Mouse (Mus musculus) midbrain, embryonic 11.5 days (tissue): ENCODE results near the gene Tmprss13. TPM values are rescaled to one million over a fixed set of nuclear protein-coding genes. Genes with fewer than 3 reads are reported as not detected.

ENCODE experiments used
- ATAC-seq: fragments of 200-750 bp; cut with Nextera tagmentation; 2 replicates; pipeline ENCODE4 v1.8.0; 2017; ENCODE audit warnings: moderate TSS enrichment, moderate library complexity; ENCODE audit not compliant: low FRiP score
- DNase-seq: peaks from one replicate; pipeline ENCODE4 v3.0.0; 2015; ENCODE audit warnings: low spot score; ENCODE audit errors: missing footprints
- H3K27ac ChIP-seq: fragments of 300-500 bp; sonication (generic); 2 replicates; pipeline ENCODE4 v1.5.1; 2014; ENCODE audit warnings: low read depth, low read length
- H3K27me3 ChIP-seq: fragments of 300-500 bp; sonication (generic); 2 replicates; pipeline ENCODE4 v1.6.1; 2014; ENCODE audit warnings: mild to moderate bottlenecking, low read length, moderate library complexity, mixed read lengths; ENCODE audit not compliant: control insufficient read depth, insufficient read depth
- H3K36me3 ChIP-seq: fragments of 300-500 bp; sonication (generic); 2 replicates; pipeline ENCODE4 v1.6.1; 2014; ENCODE audit warnings: mild to moderate bottlenecking, low read length, moderate library complexity, mixed read lengths; ENCODE audit not compliant: control insufficient read depth, insufficient read depth
- H3K4me1 ChIP-seq: fragments of 300-500 bp; sonication (generic); 2 replicates; pipeline ENCODE4 v1.6.1; 2014; ENCODE audit warnings: low read length; ENCODE audit not compliant: control insufficient read depth, insufficient read depth
- H3K4me2 ChIP-seq: fragments of 300-500 bp; sonication (generic); 2 replicates; pipeline ENCODE4 v1.6.1; 2014; ENCODE audit warnings: mild to moderate bottlenecking, moderate library complexity
- H3K4me3 ChIP-seq: fragments of 300-500 bp; sonication (generic); 2 replicates; pipeline ENCODE4 v1.5.1; 2014; ENCODE audit warnings: low read depth, low read length
- H3K9ac ChIP-seq: fragments of 300-500 bp; sonication (generic); 2 replicates; pipeline ENCODE4 v1.6.1; 2014; ENCODE audit warnings: low read length
- H3K9me3 ChIP-seq: fragments of 300-500 bp; sonication (generic); 2 replicates; pipeline ENCODE4 v1.6.1; 2016; ENCODE audit warnings: low read length; ENCODE audit not compliant: control insufficient read depth
- WGBS: fragments of 180-500 bp; shearing (Covaris S2); extraction: QIAGEN DNeasy Blood & Tissue Kit; methylation state at CpG from one replicate; pipeline ENCODE4 v1.1.7; 2014; 5-methylcytosine and 5-hydroxymethylcytosine counted together
- polyA plus RNA-seq: library from polyadenylated mRNA; unstranded; fragments of >200 nt; fragmentation: Nextera tagmentation; extraction: Ambion mirVana; gene quantifications from 2 replicates; pipeline ENCODE4 v1.2.1, GENCODE M21; 2014

The Tmprss13 gene
- polyA plus RNA-seq = not detected in 2 replicates

DNA sequence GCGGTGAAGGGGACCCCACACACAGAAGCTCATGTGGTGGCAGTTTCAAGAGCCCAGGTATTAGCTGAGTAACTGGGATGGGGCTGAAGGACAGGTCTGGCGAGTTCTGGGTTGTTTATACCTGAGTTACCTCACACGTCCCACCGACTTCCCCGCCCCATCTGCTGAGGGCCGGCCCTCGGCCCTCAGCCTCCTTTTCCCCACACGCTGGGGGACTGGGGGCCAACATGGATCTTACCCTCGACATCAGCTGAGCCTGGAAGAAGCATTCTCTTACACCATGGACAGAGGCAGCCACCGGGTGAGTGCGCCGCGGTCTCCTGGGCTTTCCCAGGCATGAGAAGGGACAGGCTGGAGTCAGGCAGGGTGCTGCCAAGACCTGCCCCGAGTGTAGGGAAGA is at the start of gene Tmprss13:
Gene Tmprss13 (plus strand): TSS at position 246 of the 400 bp plus-strand sequence.
- Histone ChIP-seq H3K4me2 (no peak within 1 kb of the TSS), H3K36me3 (no peaks in the 10 kb centered on the region), H3K9ac (no peak within 1 kb of the TSS), H3K27ac (no peak within 1 kb of the TSS), H3K27me3 (no peaks in the 10 kb centered on the region), H3K4me3 (no peak within 1 kb of the TSS), H3K9me3 (no peaks in the 10 kb centered on the region), H3K4me1 (no peaks in the 10 kb centered on the region)
- no peak for DNase-seq
- 48% methylated on average over 14 of the region's 14 CpGs for WGBS
- no peak for ATAC-seq

- H3K27ac ChIP-seq = no peak overlapping the region
- H3K27me3 ChIP-seq = peaks cover 13% of the 10 kb centered on the region
- no peaks in the 10 kb centered on the region for H3K9me3 ChIP-seq
- no peak for DNase-seq
- H3K4me2 ChIP-seq = no peak overlapping the region
- H3K9ac ChIP-seq = no peak overlapping the region
- WGBS = 47% methylated on average over 5 of the region's 5 CpGs
- peaks cover 5% of the 10 kb centered on the region for H3K4me1 ChIP-seq
- H3K4me3 ChIP-seq = no peak overlapping the region
- no peaks in the 10 kb centered on the region for H3K36me3 ChIP-seq
- ATAC-seq = no peak
Observed at GRCm38 (mm10) chr9:45272213-45272612, 46.7 kb upstream of the Tmprss13 start.

DNA sequence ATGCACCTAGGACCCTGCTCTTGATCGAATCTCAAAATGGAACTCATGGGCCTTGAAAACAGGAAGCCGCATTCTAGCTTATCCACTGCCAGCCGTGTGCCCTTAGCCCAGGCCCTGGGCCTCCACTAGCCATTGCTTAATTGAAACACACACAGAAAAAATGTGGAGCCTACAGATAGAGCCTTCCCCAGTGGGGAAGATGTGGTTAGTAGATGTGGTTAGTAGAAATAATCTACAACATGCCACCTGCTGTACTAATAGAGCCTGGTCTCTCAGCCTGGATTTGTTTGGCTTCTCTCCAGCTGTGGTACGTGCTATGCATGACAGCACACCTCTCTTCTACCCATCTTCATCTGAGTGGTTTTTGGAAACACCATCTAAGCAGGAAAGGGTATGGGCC is 44.7 kb upstream of the Tmprss13 start:
- DNase-seq (no peak), ATAC-seq (no peak)
- Histone ChIP-seq H3K4me2 (no peak overlapping the region), H3K27me3 (peaks cover 3% of the 10 kb centered on the region; the same call in 1 of the 2 replicates), H3K27ac (no peak overlapping the region), H3K4me1 (no peaks in the 10 kb centered on the region), H3K9ac (no peak overlapping the region), H3K36me3 (no peaks in the 10 kb centered on the region), H3K4me3 (no peak overlapping the region), H3K9me3 (no peaks in the 10 kb centered on the region)
- 82% methylated on average over 4 of the region's 4 CpGs for WGBS

- no peak for DNase-seq
- WGBS = 90% methylated on average over 2 of the region's 2 CpGs
- Histone ChIP-seq H3K4me1 (no peaks in the 10 kb centered on the region), H3K9me3 (no peaks in the 10 kb centered on the region), H3K9ac (no peak overlapping the region), H3K27ac (no peak overlapping the region), H3K27me3 (no peaks in the 10 kb centered on the region; the same call in 1 of the 2 replicates), H3K36me3 (no peaks in the 10 kb centered on the region), H3K4me2 (no peak overlapping the region), H3K4me3 (no peak overlapping the region)
- no peak for ATAC-seq
Observed at GRCm38 (mm10) chr9:45274635-45275034, 44.3 kb upstream of the Tmprss13 start.

DNA sequence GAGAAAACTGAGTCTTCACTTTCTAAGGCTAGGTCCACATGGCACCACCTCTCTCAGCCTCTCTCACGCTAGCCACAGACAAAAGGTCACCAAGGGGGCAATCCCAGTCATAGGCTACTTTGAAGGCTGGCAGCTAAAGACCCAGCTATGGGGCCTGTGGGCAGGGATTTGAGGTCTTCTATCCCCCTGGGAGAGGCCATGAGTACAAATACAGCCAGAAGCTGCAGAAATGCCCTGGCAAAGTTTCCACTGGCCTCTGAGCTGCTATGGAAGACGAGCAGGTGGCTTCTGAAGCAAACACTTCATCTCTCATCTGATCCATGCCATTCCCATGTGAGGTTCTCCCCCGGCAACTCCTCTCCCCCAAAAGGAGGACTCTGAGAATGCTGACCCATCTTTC is 38.8 kb upstream of the Tmprss13 start:
- H3K4me2 ChIP-seq = no peak overlapping the region
- no peak overlapping the region for H3K4me3 ChIP-seq
- H3K4me1 ChIP-seq = no peaks in the 10 kb centered on the region
- ATAC-seq = no peak
- WGBS = 74% methylated on average over 3 of the region's 3 CpGs
- H3K9me3 ChIP-seq = no peaks in the 10 kb centered on the region
- H3K36me3 ChIP-seq = no peaks in the 10 kb centered on the region
- H3K27ac ChIP-seq = no peak overlapping the region
- no peak overlapping the region for H3K9ac ChIP-seq
- DNase-seq = no peak
- H3K27me3 ChIP-seq = no peaks in the 10 kb centered on the region

DNA sequence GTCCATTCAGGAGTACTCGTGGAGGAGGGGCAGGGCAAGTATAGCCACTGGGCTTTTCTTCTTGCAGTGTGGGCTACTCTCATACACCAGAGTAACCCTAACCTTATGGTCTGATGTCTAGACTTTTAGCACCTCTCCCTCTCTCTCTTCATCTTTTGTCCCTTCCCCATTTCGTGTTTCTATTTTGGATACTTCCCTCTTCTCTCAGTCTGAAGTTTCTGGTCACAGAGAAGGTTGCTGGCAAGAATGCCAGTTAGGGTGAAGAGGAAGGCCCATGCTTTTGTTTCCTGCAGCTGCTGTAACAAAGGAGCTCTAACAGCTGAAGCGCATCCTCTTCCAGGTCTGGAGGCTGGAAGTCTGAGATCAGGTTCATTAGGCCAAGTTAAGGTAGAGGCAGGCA is 38.0 kb upstream of the Tmprss13 start:
- no peaks in the 10 kb centered on the region for H3K4me1 ChIP-seq
- no peaks in the 10 kb centered on the region for H3K9me3 ChIP-seq
- no peak overlapping the region for H3K27ac ChIP-seq
- H3K36me3 ChIP-seq = no peaks in the 10 kb centered on the region
- WGBS = 80% methylated on average over 3 of the region's 3 CpGs
- H3K27me3 ChIP-seq = no peaks in the 10 kb centered on the region
- no peak overlapping the region for H3K4me2 ChIP-seq
- no peak overlapping the region for H3K4me3 ChIP-seq
- H3K9ac ChIP-seq = no peak overlapping the region
- DNase-seq (no peak), ATAC-seq (no peak)

DNA sequence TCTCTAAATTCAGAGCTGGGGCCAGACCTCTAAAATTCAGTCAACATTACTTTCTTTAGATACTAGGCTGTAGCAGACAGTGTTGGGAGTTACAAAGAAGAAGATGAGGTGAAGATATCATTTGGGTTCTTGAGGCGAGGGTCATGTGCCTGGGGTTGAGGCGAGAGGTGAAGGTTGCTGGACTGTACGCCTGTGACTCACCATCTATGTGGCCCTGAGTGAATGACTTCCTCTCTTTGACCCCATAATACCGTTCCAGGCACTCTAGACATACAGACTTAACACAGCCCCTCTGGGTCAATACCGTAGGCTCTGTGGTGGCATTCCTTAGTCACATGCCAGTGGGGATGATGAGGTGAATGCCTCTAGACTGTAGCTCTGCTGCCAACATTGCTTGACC is 36.4 kb upstream of the Tmprss13 start:
- Histone ChIP-seq H3K4me1 (no peaks in the 10 kb centered on the region), H3K4me3 (no peak overlapping the region), H3K9ac (no peak overlapping the region), H3K27ac (no peak overlapping the region), H3K4me2 (no peak overlapping the region), H3K9me3 (no peaks in the 10 kb centered on the region), H3K27me3 (no peaks in the 10 kb centered on the region), H3K36me3 (no peaks in the 10 kb centered on the region)
- DNase-seq = no peak
- WGBS = 85% methylated on average over 5 of the region's 5 CpGs
- ATAC-seq = no peak

DNA sequence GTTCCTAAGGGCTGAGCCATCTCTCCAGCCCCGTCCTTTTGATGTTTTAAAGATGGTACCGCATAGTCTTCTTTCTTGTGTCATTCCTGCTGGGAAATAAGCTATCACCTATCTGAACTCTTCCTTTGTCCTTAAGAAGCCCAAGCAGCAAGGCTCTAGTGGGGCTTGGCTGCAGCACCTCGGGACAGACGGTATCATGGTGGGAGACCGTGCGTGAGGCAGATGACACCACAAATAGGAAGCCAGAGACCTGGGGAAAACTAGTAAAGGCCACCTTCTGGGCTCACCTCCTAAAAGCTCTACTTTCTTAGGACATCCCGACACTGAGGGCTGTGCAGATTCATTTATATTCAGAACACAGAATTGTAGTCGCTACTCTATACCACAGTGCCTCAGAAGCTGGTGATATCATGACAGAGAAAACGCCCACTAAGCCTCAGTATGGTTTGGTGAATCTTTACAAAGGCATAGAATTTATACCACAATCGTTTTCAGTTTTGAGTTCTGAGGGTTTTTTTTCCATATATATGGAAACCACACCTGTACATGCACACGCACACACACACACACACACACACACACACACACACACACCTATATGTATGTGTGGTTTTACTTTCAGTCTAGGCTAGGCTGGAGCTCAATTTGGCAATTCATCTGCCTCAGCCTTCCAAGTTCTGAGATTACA is 27.3 kb upstream of the Tmprss13 start:
- no peaks in the 10 kb centered on the region for H3K36me3 ChIP-seq
- no peaks in the 10 kb centered on the region for H3K4me1 ChIP-seq
- WGBS = 81% methylated on average over 11 of the region's 11 CpGs
- H3K4me3 ChIP-seq = no peak overlapping the region
- H3K9ac ChIP-seq = no peak overlapping the region
- no peak overlapping the region for H3K4me2 ChIP-seq
- ATAC-seq = no peak
- H3K27me3 ChIP-seq = no peaks in the 10 kb centered on the region
- H3K9me3 ChIP-seq = no peaks in the 10 kb centered on the region
- no peak for DNase-seq
- H3K27ac ChIP-seq = no peak overlapping the region

DNA sequence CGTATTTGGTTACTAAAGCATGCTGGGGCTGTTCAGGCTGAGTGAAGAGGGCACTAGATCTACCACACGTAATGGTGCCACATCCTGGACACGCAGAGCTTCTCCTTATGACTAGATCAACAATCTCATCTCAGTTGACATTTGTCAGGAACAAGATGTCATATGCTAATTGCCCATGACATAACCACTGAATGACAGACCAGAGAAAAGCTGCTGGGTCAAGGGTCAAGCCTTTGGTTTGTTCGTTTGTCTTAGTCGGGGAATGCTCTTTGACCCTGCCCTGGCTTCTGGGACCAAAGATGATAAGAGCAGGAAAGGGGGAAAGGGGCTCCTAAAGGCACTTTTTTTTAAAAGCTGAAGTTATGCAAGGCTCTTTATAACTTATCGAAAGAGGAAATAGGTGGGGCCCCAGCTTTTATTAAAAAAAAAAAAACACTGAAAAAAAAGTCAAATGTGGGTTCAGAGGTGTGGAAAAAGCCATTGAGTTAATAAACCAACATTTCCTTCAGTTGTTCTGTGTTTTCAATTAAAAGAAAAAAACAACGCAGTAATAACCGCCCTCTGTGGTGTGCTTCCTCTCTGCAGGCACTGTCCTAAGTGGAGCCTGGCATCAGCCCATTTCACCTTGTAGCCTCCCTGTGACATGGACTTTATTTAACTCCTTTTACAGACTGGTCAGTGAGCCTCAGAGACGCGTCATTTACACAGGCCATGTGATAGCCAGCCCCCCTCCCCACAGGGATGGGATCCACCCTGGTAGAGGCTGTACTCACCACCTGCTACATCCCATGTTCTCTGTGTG is 24.5 kb upstream of the Tmprss13 start:
- H3K9me3 ChIP-seq = no peaks in the 10 kb centered on the region
- H3K4me3 ChIP-seq = no peak overlapping the region
- H3K4me2 ChIP-seq = no peak overlapping the region
- ATAC-seq = no peak
- no peaks in the 10 kb centered on the region for H3K36me3 ChIP-seq
- WGBS = 38% methylated on average over 10 of the region's 10 CpGs
- DNase-seq = no peak
- no peak overlapping the region for H3K9ac ChIP-seq
- H3K4me1 ChIP-seq = no peaks in the 10 kb centered on the region
- H3K27ac ChIP-seq = no peak overlapping the region
- no peaks in the 10 kb centered on the region for H3K27me3 ChIP-seq
